Comparison of ENCODE assay signal across 8 mouse cellular contexts in genomic region chr3:59312610-59313009, GRCm38 (mm10). TPM values are rescaled to one million over a fixed set of nuclear protein-coding genes. Genes with fewer than 3 reads are reported as not detected.
DNase-seq lines count a peak whose midpoint lies in the region.
"Had no signal": no experiment of that assay in that cellular context is flagged by ENCODE, and none has a peak within 500 bp of the region (broad histone marks: within the 10 kb centered on the region; RNA-seq: fewer than 3 reads in every experiment).

No protein-coding gene starts in this region.

- DNase-seq in left cerebral cortex, adult 18-20 months (ENCODE audit: low spot score in 2 of 2): peak; percentile 65
- no peak for DNase-seq in left cerebral cortex, postnatal 10 days (ENCODE audit: extremely low spot score in 1 of 2, low spot score in 2 of 2)
- peak; percentile 16 to 41 for DNase-seq in adrenal gland, adult 18-20 months (ENCODE audit: low spot score in 2 of 2)
- peak; percentile 13 for DNase-seq in c-Kit-positive CD71-negative TER-119-negative erythroid progenitor cells, embryonic 14.5 days (ENCODE audit: low read depth)
- DNase-seq in lung, postnatal 25 days (ENCODE audit: low spot score): peak; percentile 34
- DNase-seq in kidney, postnatal 36 days: no peak
- no peak for DNase-seq in urinary bladder, adult 2 months (ENCODE audit: low spot score)
- DNase-seq: kidney, postnatal 10 days had no signal

- intact Hi-C loops in left cerebral cortex, postnatal 10 days (cut with DNase I): loop anchor here (10.0 kb wide), 1 partner anchor 802 kb away; no protein-coding TSS in a partner anchor

RNA-seq across cellular contexts. Expression of gene Igsf10, which starts 31.6 kb away (rescaled TPM):
- 1 to 10 TPM; 1.6 to 2.3 TPM for total RNA-seq in left cerebral cortex, adult 18-20 months (2021)
- total RNA-seq in left cerebral cortex, postnatal 10 days (2021): 1 to 10 TPM; 4.2 TPM
- total RNA-seq in adrenal gland, adult 18-20 months (2021): 1 to 10 TPM; 1.2 to 1.8 TPM
- polyA plus RNA-seq in urinary bladder, adult 2 months (2012; rRNA removed): 7.0 and 10.9 TPM in 2 replicates

RNA-seq across cellular contexts. Expression of gene P2ry12, which starts 49.9 kb away (rescaled TPM):
- 10 to 100 TPM; 40.3 to 45.7 TPM for total RNA-seq in left cerebral cortex, adult 18-20 months (2021)
- 10 to 100 TPM; 58.1 to 64.3 TPM for total RNA-seq in left cerebral cortex, postnatal 10 days (2021)
- total RNA-seq in adrenal gland, adult 18-20 months (2021): 1 to 10 TPM; 1.9 to 2.4 TPM
- 3.3 and 4.0 TPM in 2 replicates for polyA plus RNA-seq in urinary bladder, adult 2 months (2012; rRNA removed)

Comparison
In these comparisons a context has a peak if more than half of its experiments do, and no peak if none do; other contexts are left out.
1. DNase-seq: peak in left cerebral cortex, adult 18-20 months (2 of 2), adrenal gland, adult 18-20 months (2 of 2), c-Kit-positive CD71-negative TER-119-negative erythroid progenitor cells, embryonic 14.5 days (single experiment) and lung, postnatal 25 days (single experiment); none in left cerebral cortex, postnatal 10 days (0 of 2), kidney, postnatal 36 days (0 of 2) and urinary bladder, adult 2 months (single experiment).
2. RNA of gene P2ry12, which starts 49.9 kb away (total RNA-seq): 58.1 to 64.3 TPM in left cerebral cortex, postnatal 10 days and 40.3 to 45.7 TPM in left cerebral cortex, adult 18-20 months; 1.9 to 2.4 TPM in adrenal gland, adult 18-20 months; every median in the first group is over 10 times any median in the second.